ENCODE assay signal across 15 mouse cellular contexts in the genomic region with DNA sequence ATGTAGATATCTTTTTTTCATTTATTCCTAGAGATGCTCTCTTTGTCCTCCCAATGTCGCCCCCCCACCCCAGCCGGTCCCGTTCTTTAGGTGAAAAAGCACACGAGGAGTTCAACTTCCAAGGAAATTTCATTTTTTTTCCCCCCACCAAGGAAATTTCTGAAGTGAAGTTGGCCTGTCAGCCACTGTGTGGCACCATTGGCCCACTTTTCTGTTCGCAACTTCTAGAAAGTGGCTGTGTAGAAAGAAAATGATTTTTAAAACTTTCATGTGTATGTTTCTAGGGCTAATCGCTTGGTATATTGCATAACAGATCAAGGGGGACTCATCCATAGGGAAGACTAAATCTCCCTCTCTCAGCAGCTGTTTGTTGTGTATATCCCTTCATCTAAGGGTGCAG. TPM values are rescaled to one million over a fixed set of nuclear protein-coding genes. Genes with fewer than 3 reads are reported as not detected.
DNase-seq lines count a peak whose midpoint lies in the region; ATAC-seq and TF ChIP-seq lines count a peak whose summit lies in the region.
"Had no signal": no experiment of that assay in that cellular context is flagged by ENCODE, and none has a peak within 500 bp of the region (broad histone marks: within the 10 kb centered on the region; RNA-seq: fewer than 3 reads in every experiment).

No protein-coding gene starts in this region.

- WGBS in embryonic facial prominence, embryonic 11.5 days, result 82% methylated on average over 6 of the region's 6 CpGs
- 77% methylated on average over 6 of the region's 6 CpGs for WGBS in embryonic facial prominence, embryonic 10.5 days

- peak; percentile 72 for TF ChIP-seq CTCF in layer of hippocampus, adult 2 months (conservative IDR thresholded peaks at IDR 0.05)

- peak; percentile 10 for DNase-seq in embryonic facial prominence, embryonic 11.5 days (ENCODE audit: low spot score)
- no peak for DNase-seq in embryonic facial prominence, embryonic 10.5 days (ENCODE audit: low spot score)
- no peak for DNase-seq in layer of hippocampus, adult 2 months (ENCODE audit: low spot score in 2 of 2)
- DNase-seq in layer of hippocampus, adult 8-10 months (ENCODE audit: low spot score in 2 of 2), result no peak
- DNase-seq in testis, postnatal 10 days (ENCODE audit: low spot score), result peak; percentile 39
- no peak for DNase-seq in testis, postnatal 14 days (ENCODE audit: low spot score)
- no peak for DNase-seq in natural killer cell, adult 2 months (ENCODE audit: low spot score in 2 of 2)
- DNase-seq: adrenal gland, postnatal 25 days; cerebellum, postnatal 36 days had no signal

- H3K4me2 ChIP-seq in embryonic facial prominence, embryonic 11.5 days (ENCODE audit: low read depth, low read length), result no peak overlapping the region
- H3K4me2 ChIP-seq: heart, embryonic 12.5 days; midbrain, embryonic 15.5 days; stomach, embryonic 15.5 days had no signal

- no peaks in the 10 kb centered on the region for H3K36me3 ChIP-seq in embryonic facial prominence, embryonic 11.5 days (replicated peaks; ENCODE audit: control insufficient read depth, insufficient read depth, low read depth, low read length)
- no peaks in the 10 kb centered on the region for H3K36me3 ChIP-seq in embryonic facial prominence, embryonic 10.5 days (replicated peaks)
- H3K36me3 ChIP-seq: G1E; heart, embryonic 12.5 days; midbrain, embryonic 15.5 days; stomach, embryonic 15.5 days had no signal

- ATAC-seq in embryonic facial prominence, embryonic 11.5 days (replicated peaks; ENCODE audit: insufficient number of reproducible peaks, low FRiP score, low TSS enrichment, low read depth), result no peak
- ATAC-seq in inflammation-experienced regulatory T-cells, adult 6 months, result no peak
- ATAC-seq: midbrain, embryonic 15.5 days had no signal

- no peaks in the 10 kb centered on the region for H3K9me3 ChIP-seq in embryonic facial prominence, embryonic 11.5 days (replicated peaks; ENCODE audit: control insufficient read depth, low read length)
- no peaks in the 10 kb centered on the region for H3K9me3 ChIP-seq in embryonic facial prominence, embryonic 10.5 days
- H3K9me3 ChIP-seq: G1E; heart, embryonic 12.5 days; midbrain, embryonic 15.5 days; stomach, embryonic 15.5 days had no signal

- H3K9ac ChIP-seq in embryonic facial prominence, embryonic 11.5 days (replicated peaks; ENCODE audit: low read length), result no peak overlapping the region
- H3K9ac ChIP-seq: heart, embryonic 12.5 days; liver, embryonic 14.5 days; midbrain, embryonic 15.5 days; stomach, embryonic 15.5 days had no signal

- no peaks in the 10 kb centered on the region for H3K4me1 ChIP-seq in embryonic facial prominence, embryonic 11.5 days (ENCODE audit: control insufficient read depth, insufficient read depth, low read length)
- H3K4me1 ChIP-seq in embryonic facial prominence, embryonic 10.5 days, result no peaks in the 10 kb centered on the region
- H3K4me1 ChIP-seq: heart, embryonic 12.5 days; midbrain, embryonic 15.5 days; stomach, embryonic 15.5 days had no signal

- H3K27ac ChIP-seq in embryonic facial prominence, embryonic 11.5 days (replicated peaks; ENCODE audit: low read depth, low read length), result no peak overlapping the region
- no peak overlapping the region for H3K27ac ChIP-seq in embryonic facial prominence, embryonic 10.5 days (replicated peaks)
- no peak overlapping the region for H3K27ac ChIP-seq in layer of hippocampus, adult 2 months
- H3K27ac ChIP-seq: liver, embryonic 14.5 days; midbrain, embryonic 15.5 days; stomach, embryonic 15.5 days had no signal

- no peak overlapping the region for H3K4me3 ChIP-seq in embryonic facial prominence, embryonic 11.5 days (ENCODE audit: low read depth, low read length)
- no peak overlapping the region for H3K4me3 ChIP-seq in embryonic facial prominence, embryonic 10.5 days
- H3K4me3 ChIP-seq in layer of hippocampus, adult 2 months, result no peak overlapping the region
- H3K4me3 ChIP-seq: heart, embryonic 12.5 days; midbrain, embryonic 15.5 days; stomach, embryonic 15.5 days had no signal

- no peaks in the 10 kb centered on the region for H3K27me3 ChIP-seq in embryonic facial prominence, embryonic 11.5 days (ENCODE audit: control insufficient read depth, insufficient read depth, low read length)
- peaks cover 12% of the 10 kb centered on the region; the same call in 1 of the 2 replicates for H3K27me3 ChIP-seq in embryonic facial prominence, embryonic 10.5 days (replicated peaks; ENCODE audit: low read depth, poor library complexity, severe bottlenecking)
- H3K27me3 ChIP-seq: heart, embryonic 12.5 days; midbrain, embryonic 15.5 days; stomach, embryonic 15.5 days had no signal

RNA-seq across cellular contexts. Expression of a gene that starts 49.6 kb away (rescaled TPM):
- 43.1 and 45.1 TPM in 2 replicates for polyA plus RNA-seq in embryonic facial prominence, embryonic 11.5 days (2014; fragmentation: Nextera tagmentation; extraction: Ambion mirVana)
- 75.1 and 80.8 TPM in 2 replicates for polyA plus RNA-seq in embryonic facial prominence, embryonic 10.5 days (2016; fragmentation: Nextera tagmentation; extraction: Ambion mirVana)
- total RNA-seq in layer of hippocampus, adult 2 months (2021), result 10 to 100 TPM; 51.3 to 65.0 TPM
- 10 to 100 TPM; 55.9 to 64.0 (median 56.6) TPM for total RNA-seq in layer of hippocampus, adult 8-10 months (2022)
- 10 to 100 TPM; 35.5 to 75.7 (median 70.6) TPM for polyA plus RNA-seq in inflammation-experienced regulatory T-cells, adult 6 months (2017; shearing (Covaris generic))

Comparison
In these comparisons a context has a peak if more than half of its experiments do, and no peak if none do; other contexts are left out.
1. DNase-seq: peak in embryonic facial prominence, embryonic 11.5 days (single experiment) and testis, postnatal 10 days (single experiment); none in embryonic facial prominence, embryonic 10.5 days (single experiment), layer of hippocampus, adult 2 months (0 of 2), layer of hippocampus, adult 8-10 months (0 of 2), testis, postnatal 14 days (single experiment) and natural killer cell, adult 2 months (0 of 2).